Mouse (Mus musculus) small intestine, adult 2 months (tissue): ENCODE data around the gene Ssbp3. TPM values are rescaled to one million over a fixed set of nuclear protein-coding genes. Genes with fewer than 3 reads are reported as not detected.

ENCODE experiments used
- H3K27ac ChIP-seq: fragments of 200-500 bp; 2 replicates; pipeline ENCODE4 v1.5.1; 2012; ENCODE audit warnings: low read depth, low read length, control low read depth, inconsistent platforms; ENCODE audit not compliant: insufficient read depth
- H3K27me3 ChIP-seq: fragments of 200-500 bp; 2 replicates; pipeline ENCODE4 v1.6.1; 2012; ENCODE audit warnings: mild to moderate bottlenecking, moderate library complexity, low read length, inconsistent platforms; ENCODE audit not compliant: control insufficient read depth, insufficient read depth
- H3K36me3 ChIP-seq: fragments of 200-500 bp; 2 replicates; pipeline ENCODE4 v1.6.1; 2012; ENCODE audit warnings: mild to moderate bottlenecking, low read length, control low read depth, inconsistent platforms; ENCODE audit not compliant: control insufficient read depth, insufficient read depth
- H3K4me1 ChIP-seq: fragments of 200-500 bp; 2 replicates; pipeline ENCODE4 v1.6.1; 2012; ENCODE audit warnings: low read length, inconsistent platforms, mixed read lengths; ENCODE audit not compliant: control insufficient read depth, insufficient read depth, insufficient read length
- H3K4me3 ChIP-seq: fragments of 200-500 bp; 2 replicates; pipeline ENCODE4 v1.5.1; 2012; ENCODE audit warnings: low read depth, mild to moderate bottlenecking, control low read depth, inconsistent platforms, low read length, moderate library complexity
- CTCF ChIP-seq: fragments of 200-500 bp; IDR thresholded peaks from 2 replicates; pipeline ENCODE4 v1.5.1; 2012; ENCODE audit warnings: low read depth, mild to moderate bottlenecking, control low read depth, inconsistent platforms, low read length, moderate library complexity, mixed read lengths; ENCODE audit not compliant: insufficient replicate concordance, insufficient read length; ENCODE audit errors: extremely low read depth
- POLR2A ChIP-seq: fragments of 200-500 bp; IDR thresholded peaks from 2 replicates; pipeline ENCODE4 v1.6.1; 2012; ENCODE audit warnings: low read depth, mild to moderate bottlenecking, control low read depth, inconsistent platforms, low read length, moderate library complexity
- WGBS: fragments of 180-500 bp; shearing (Covaris S2); methylation state at CpG from one replicate; pipeline ENCODE4 v1.1.7; 2018; 5-methylcytosine and 5-hydroxymethylcytosine counted together
- polyA plus RNA-seq: library from polyadenylated mRNA; depleted of rRNA; stranded (reverse); fragments of >200 nt; gene quantifications from 2 replicates; pipeline ENCODE4 v1.2.3, GENCODE M21; 2012

Gene Ssbp3
- polyA plus RNA-seq, 1 experiment = 21.2 TPM

- no peaks in the 10 kb centered on the region for H3K27me3 ChIP-seq
- no peaks in the 10 kb centered on the region for H3K36me3 ChIP-seq
- no peak overlapping the region for H3K27ac ChIP-seq
- H3K4me1 ChIP-seq = peaks cover 7% of the 10 kb centered on the region
- TF ChIP-seq CTCF (no peak), POLR2A (no peak)
- H3K4me3 ChIP-seq = no peak overlapping the region
- 75% methylated on average over 6 of the region's 6 CpGs for WGBS
Observed at GRCm38 (mm10) chr4:106995069-106995468, 84.6 kb downstream of the Ssbp3 start.

GRCm38 (mm10) chr4:106995513-106995912 is 85.0 kb downstream of the Ssbp3 start:
- TF ChIP-seq POLR2A (no peak), CTCF (no peak)
- 66% methylated on average over 5 of the region's 5 CpGs for WGBS
- no peaks in the 10 kb centered on the region for H3K27me3 ChIP-seq
- no peak overlapping the region for H3K4me3 ChIP-seq
- H3K36me3 ChIP-seq = no peaks in the 10 kb centered on the region
- peak overlapping the region; percentile 2; the same call in 1 of the 2 replicates for H3K27ac ChIP-seq
- H3K4me1 ChIP-seq = peaks cover 7% of the 10 kb centered on the region

GRCm38 (mm10) chr4:106996305-106997076 is 86.0 kb downstream of the Ssbp3 start:
- Histone ChIP-seq H3K36me3 (no peaks in the 10 kb centered on the region), H3K4me3 (no peak overlapping the region), H3K27ac (no peak overlapping the region), H3K4me1 (peaks cover 16% of the 10 kb centered on the region), H3K27me3 (no peaks in the 10 kb centered on the region)
- 24% methylated on average over 13 of the region's 13 CpGs for WGBS
- TF ChIP-seq POLR2A = no peak

GRCm38 (mm10) chr4:107001259-107001810 is 90.8 kb downstream of the Ssbp3 start:
- Histone ChIP-seq H3K27ac (0 out of 2 replicates have a peak overlapping the region, but pooled peaks have one; percentile 18), H3K27me3 (no peaks in the 10 kb centered on the region), H3K4me3 (no peak overlapping the region), H3K4me1 (peaks cover 34% of the 10 kb centered on the region), H3K36me3 (no peaks in the 10 kb centered on the region)
- WGBS = 36% methylated on average over 5 of the region's 5 CpGs
- no peak for TF ChIP-seq CTCF
- TF ChIP-seq POLR2A = no peak

GRCm38 (mm10) chr4:107001916-107002488 is 91.5 kb downstream of the Ssbp3 start:
- peaks cover 34% of the 10 kb centered on the region for H3K4me1 ChIP-seq
- no peak overlapping the region for H3K4me3 ChIP-seq
- no peaks in the 10 kb centered on the region for H3K36me3 ChIP-seq
- H3K27me3 ChIP-seq = no peaks in the 10 kb centered on the region
- H3K27ac ChIP-seq = 0 out of 2 replicates have a peak overlapping the region, but pooled peaks have one; percentile 9
- WGBS = 26% methylated on average over 14 of the region's 14 CpGs
- TF ChIP-seq POLR2A (no peak), CTCF (no peak)

- TF ChIP-seq POLR2A (no peak), CTCF (no peak)
- Histone ChIP-seq H3K36me3 (no peaks in the 10 kb centered on the region), H3K27ac (peak overlapping the region; percentile 26; the same call in 1 of the 2 replicates), H3K4me1 (peaks cover 36% of the 10 kb centered on the region), H3K27me3 (no peaks in the 10 kb centered on the region), H3K4me3 (no peak overlapping the region)
- 33% methylated on average over 11 of the region's 11 CpGs for WGBS
Observed at GRCm38 (mm10) chr4:107002517-107003165, 92.1 kb downstream of the Ssbp3 start.

- Histone ChIP-seq H3K27me3 (no peaks in the 10 kb centered on the region), H3K27ac (no peak overlapping the region), H3K4me3 (no peak overlapping the region), H3K4me1 (peaks cover 36% of the 10 kb centered on the region), H3K36me3 (no peaks in the 10 kb centered on the region)
- TF ChIP-seq POLR2A (no peak), CTCF (no peak)
- WGBS = 88% methylated on average over 2 of the region's 2 CpGs
Observed at GRCm38 (mm10) chr4:107003199-107003598, 92.7 kb downstream of the Ssbp3 start.
